Mouse (Mus musculus) megakaryocyte, embryonic 14.5 days (primary cell): ENCODE measurements at regions not wholly inside any gene's neighbourhood (a gene's known extent, or its start where the extent isn't known, plus 50 kb on each side); places are given as distances from the start of the nearest gene placed in this dataset.

ENCODE experiments used
- FLI1 ChIP-seq: IDR thresholded peaks from 2 replicates; pipeline ENCODE4 v1.6.1; 2012; ENCODE audit warnings: low read length, inconsistent platforms, mixed read lengths
- GATA1 ChIP-seq: IDR thresholded peaks from 3 replicates; pipeline ENCODE4 v1.6.1; 2012; ENCODE audit warnings: mixed read lengths, low read length, inconsistent platforms, borderline replicate concordance

DNA sequence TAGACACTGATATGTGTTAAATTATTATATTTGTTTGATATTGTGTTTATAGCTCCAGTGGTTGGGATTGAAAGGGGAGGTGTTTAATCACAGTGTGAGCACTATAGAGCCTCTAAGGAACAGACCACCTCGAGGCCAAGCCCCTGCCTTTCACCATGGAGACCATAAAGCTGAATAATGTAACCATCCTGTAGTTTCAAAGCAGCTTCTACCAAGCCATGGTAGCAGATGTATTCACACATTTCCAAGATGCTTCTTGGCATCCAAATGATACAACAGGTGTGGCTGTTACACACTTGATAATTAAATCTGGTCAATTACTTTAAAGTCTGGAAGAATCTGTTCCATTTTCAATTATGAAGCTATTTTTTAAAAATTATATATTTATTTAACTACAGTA is 341.7 kb upstream of the Klf6 start:
- no peak for TF ChIP-seq GATA1
- no peak for TF ChIP-seq FLI1
